Mouse (Mus musculus) MEL (cell line): ENCODE measurements around the gene Mylk4. TPM values are rescaled to one million over a fixed set of nuclear protein-coding genes. Genes with fewer than 3 reads are reported as not detected.

ENCODE experiments used
- DNase-seq: peaks from one replicate; pipeline ENCODE4 v3.0.0; 2011; ENCODE audit warnings: low read depth, low spot score
- H3K27ac ChIP-seq: 2 replicates; pipeline ENCODE4 v1.5.1; 2012; ENCODE audit warnings: low read depth, mild to moderate bottlenecking, control low read depth, low read length, moderate library complexity; ENCODE audit not compliant: control insufficient read depth
- H3K27me3 ChIP-seq, 2 experiments: fragments of 150-350 bp in 1 of 2; sonication (generic) in 1 of 2; 2 replicates each; pipeline ENCODE4 v1.6.1; 2012; ENCODE audit warnings: low read length in 2 of 2, mild to moderate bottlenecking in 2 of 2, improper control_type of control experiment in 1 of 2, moderate library complexity in 1 of 2; ENCODE audit not compliant: insufficient read depth in 2 of 2, control insufficient read depth in 1 of 2
- H3K36me3 ChIP-seq, 2 experiments: 2 replicates each; pipeline ENCODE4 v1.6.1; 2012 to 2014; ENCODE audit warnings: low read length in 2 of 2, improper control_type of control experiment in 1 of 2, inconsistent platforms in 1 of 2, mild to moderate bottlenecking in 1 of 2; ENCODE audit not compliant: insufficient read depth in 2 of 2, control insufficient read depth in 1 of 2
- H3K4me1 ChIP-seq, 2 experiments: fragments of 150-350 bp in 1 of 2; sonication (generic) in 1 of 2; 2 replicates each; pipeline ENCODE4 v1.6.1; 2012; ENCODE audit warnings: low read length in 2 of 2, improper control_type of control experiment in 1 of 2, mild to moderate bottlenecking in 1 of 2; ENCODE audit not compliant: insufficient read depth in 2 of 2, control insufficient read depth in 1 of 2
- H3K4me3 ChIP-seq, 2 experiments: fragments of 150-350 bp in 1 of 2; sonication (generic) in 1 of 2; 2 replicates each; pipeline ENCODE4 v1.5.1; 2012; ENCODE audit warnings: low read depth in 2 of 2, low read length in 2 of 2, mild to moderate bottlenecking in 2 of 2, moderate library complexity in 2 of 2, control low read depth in 1 of 2, improper control_type of control experiment in 1 of 2; ENCODE audit not compliant: control insufficient read depth in 1 of 2, insufficient read depth in 1 of 2
- H3K79me2 ChIP-seq: 2 replicates; pipeline ENCODE4 v1.6.1; 2012; ENCODE audit warnings: mild to moderate bottlenecking, low read length, moderate library complexity; ENCODE audit not compliant: control insufficient read depth, poor library complexity, insufficient read depth
- H3K9ac ChIP-seq: 2 replicates; pipeline ENCODE4 v1.6.1; 2012; ENCODE audit warnings: low read depth, mild to moderate bottlenecking, control low read depth, low read length, moderate library complexity; ENCODE audit not compliant: control insufficient read depth, poor library complexity, severe bottlenecking
- H3K9me3 ChIP-seq: fragments of 150-350 bp; sonication (generic); replicated peaks from 2 replicates; pipeline ENCODE4 v1.6.1; 2012; ENCODE audit warnings: mild to moderate bottlenecking, low read length, improper control_type of control experiment, moderate library complexity; ENCODE audit not compliant: insufficient read depth
- CHD2 ChIP-seq: IDR thresholded peaks from 2 replicates; pipeline ENCODE4 v1.6.1; 2011; ENCODE audit warnings: low read length, improper control_type of control experiment
- CTCF ChIP-seq, 3 experiments: IDR thresholded peaks in 2 of 3; conservative IDR thresholded peaks in 1 of 3; 2 replicates each; pipeline ENCODE4 v1.5.1; 2011 to 2012; ENCODE audit warnings: low read length in 3 of 3, low read depth in 2 of 3, mild to moderate bottlenecking in 2 of 3, improper control_type of control experiment in 1 of 3, inconsistent platforms in 1 of 3, mixed read lengths in 1 of 3, moderate library complexity in 1 of 3; ENCODE audit not compliant: control insufficient read depth in 1 of 3, insufficient read depth in 1 of 3, poor library complexity in 1 of 3, severe bottlenecking in 1 of 3
- E2F4 ChIP-seq: IDR thresholded peaks from 2 replicates; pipeline ENCODE4 v1.6.1; 2011; ENCODE audit warnings: low read depth, low read length, improper control_type of control experiment, borderline replicate concordance
- ELF1 ChIP-seq: IDR thresholded peaks from 2 replicates; pipeline ENCODE4 v1.6.1; 2014; ENCODE audit warnings: low read depth, mild to moderate bottlenecking, inconsistent platforms, low read length, improper control_type of control experiment, moderate library complexity
- EP300 ChIP-seq, 2 experiments: IDR thresholded peaks; 2 replicates each; pipeline ENCODE4 v1.6.1; 2011; ENCODE audit warnings: improper control_type of control experiment in 2 of 2, low read length in 2 of 2, low read depth in 1 of 2, mild to moderate bottlenecking in 1 of 2
- ETS1 ChIP-seq: IDR thresholded peaks from 2 replicates; pipeline ENCODE4 v1.6.1; 2012; ENCODE audit warnings: low read depth, mild to moderate bottlenecking, inconsistent platforms, low read length, improper control_type of control experiment, moderate library complexity
- GABPA ChIP-seq: IDR thresholded peaks from 2 replicates; pipeline ENCODE4 v1.6.1; 2012; ENCODE audit warnings: low read depth, mild to moderate bottlenecking, inconsistent platforms, low read length, improper control_type of control experiment, moderate library complexity
- HCFC1 ChIP-seq: IDR thresholded peaks from 2 replicates; pipeline ENCODE4 v1.6.1; 2012; ENCODE audit warnings: low read depth, mild to moderate bottlenecking, inconsistent platforms, low read length, improper control_type of control experiment, moderate library complexity
- JUND ChIP-seq: IDR thresholded peaks from 2 replicates; pipeline ENCODE4 v1.6.1; 2011; ENCODE audit warnings: low read depth, mild to moderate bottlenecking, improper control_type of control experiment, low read length
- MAFK ChIP-seq: IDR thresholded peaks from 2 replicates; pipeline ENCODE4 v1.6.1; 2011; ENCODE audit warnings: low read depth, mild to moderate bottlenecking, low read length, improper control_type of control experiment, borderline replicate concordance
- MAX ChIP-seq: IDR thresholded peaks from 2 replicates; pipeline ENCODE4 v1.6.1; 2011; ENCODE audit warnings: low read length, improper control_type of control experiment
- MAZ ChIP-seq: IDR thresholded peaks from 2 replicates; pipeline ENCODE4 v1.6.1; 2012; ENCODE audit warnings: low read depth, mild to moderate bottlenecking, inconsistent platforms, low read length, improper control_type of control experiment
- MYC ChIP-seq: IDR thresholded peaks from 2 replicates; pipeline ENCODE4 v1.6.1; 2011; ENCODE audit warnings: low read depth, mild to moderate bottlenecking, low read length, improper control_type of control experiment, moderate library complexity
- POLR2A ChIP-seq, 2 experiments: IDR thresholded peaks; 2 replicates each; pipeline ENCODE4 v1.6.1; 2011 to 2012; ENCODE audit warnings: low read length in 2 of 2, mild to moderate bottlenecking in 2 of 2, control low read depth in 1 of 2, improper control_type of control experiment in 1 of 2, low read depth in 1 of 2, moderate library complexity in 1 of 2; ENCODE audit not compliant: control insufficient read depth in 1 of 2, insufficient read depth in 1 of 2, poor library complexity in 1 of 2
- POLR2AphosphoS2 ChIP-seq: IDR thresholded peaks from 2 replicates; pipeline ENCODE4 v1.6.1; 2011; ENCODE audit warnings: low read length, improper control_type of control experiment
- POLR2AphosphoS5 ChIP-seq: IDR thresholded peaks from 2 replicates; pipeline ENCODE4 v1.6.1; 2012; ENCODE audit warnings: low read depth, borderline replicate concordance, mild to moderate bottlenecking, inconsistent platforms, low read length, moderate library complexity, mixed read lengths
- RCOR1 ChIP-seq: IDR thresholded peaks from 2 replicates; pipeline ENCODE4 v1.6.1; 2012; ENCODE audit warnings: low read depth, mild to moderate bottlenecking, inconsistent platforms, low read length, improper control_type of control experiment
- SIN3A ChIP-seq: IDR thresholded peaks from 2 replicates; pipeline ENCODE4 v1.6.1; 2012; ENCODE audit warnings: low read length, improper control_type of control experiment, inconsistent platforms
- TBP ChIP-seq: IDR thresholded peaks from 2 replicates; pipeline ENCODE4 v1.8.0; 2011; ENCODE audit warnings: low read depth, low read length, improper control_type of control experiment
- ZC3H11A ChIP-seq: IDR thresholded peaks from 2 replicates; pipeline ENCODE4 v1.6.1; 2012; ENCODE audit warnings: low read depth, mild to moderate bottlenecking, inconsistent platforms, low read length, improper control_type of control experiment
- ZKSCAN1 ChIP-seq: IDR thresholded peaks from 2 replicates; pipeline ENCODE4 v1.6.1; 2012; ENCODE audit warnings: low read depth, mild to moderate bottlenecking, inconsistent platforms, low read length, improper control_type of control experiment, moderate library complexity
- ZNF384 ChIP-seq: IDR thresholded peaks from 2 replicates; pipeline ENCODE4 v1.6.1; 2012; ENCODE audit warnings: low read depth, mild to moderate bottlenecking, inconsistent platforms, low read length, improper control_type of control experiment
- polyA plus RNA-seq, 2 experiments: library from polyadenylated mRNA; stranded (reverse) in 1 of 2; unstranded in 1 of 2; fragments of >175 nt in 1 of 2; fragments of >200 nt in 1 of 2; gene quantifications; 2 replicates each; pipeline versions ENCODE4 v1.2.1 to v1.2.4; 2012; ENCODE audit warnings: low replicate concordance in 2 of 2, low read depth in 1 of 2; ENCODE audit not compliant: insufficient read length in 2 of 2, insufficient read depth in 1 of 2, missing spikeins in 1 of 2
- total RNA-seq: library from RNA; depleted of rRNA; stranded (reverse); fragments of 300-350 nt; gene quantifications from 2 replicates; pipeline ENCODE4 v1.2.3, GENCODE M21; 2012

Gene Mylk4
- total and polyA plus RNA-seq, 3 experiments = not detected

DNA sequence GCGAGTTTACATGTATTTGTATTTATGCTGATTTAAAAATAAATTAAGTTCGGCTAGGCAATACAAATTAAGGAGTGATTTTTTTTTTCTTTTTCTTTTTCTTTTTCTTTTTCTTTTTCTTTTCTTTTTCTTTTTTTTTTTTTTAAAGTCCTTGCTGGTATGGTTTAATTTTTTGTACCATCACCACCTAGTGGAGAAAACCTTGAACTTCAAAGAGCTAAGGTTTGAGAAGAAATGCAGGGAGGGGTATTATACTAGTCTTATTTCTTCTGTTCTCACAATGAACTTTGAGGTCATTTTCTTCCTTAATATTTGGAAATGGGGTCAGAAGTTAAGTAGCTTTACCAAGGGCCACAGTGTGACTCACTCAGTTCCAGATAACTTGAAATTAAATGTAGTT lies 15.4 kb upstream of the Mylk4 start (continued):
- TF ChIP-seq EP300 (IDR thresholded peaks at IDR 0.05; ENCODE audit: low read depth in 1 of 2, low read length in 2 of 2) (no peak), MYC (peak; percentile 23; the same call in 1 of the 2 replicates), SIN3A (0 out of 2 replicates have a peak, but pooled peaks have one; percentile 21), HCFC1 (no peak), ZKSCAN1 (no peak), ETS1 (no peak), GABPA (no peak), CHD2 (no peak)

DNA sequence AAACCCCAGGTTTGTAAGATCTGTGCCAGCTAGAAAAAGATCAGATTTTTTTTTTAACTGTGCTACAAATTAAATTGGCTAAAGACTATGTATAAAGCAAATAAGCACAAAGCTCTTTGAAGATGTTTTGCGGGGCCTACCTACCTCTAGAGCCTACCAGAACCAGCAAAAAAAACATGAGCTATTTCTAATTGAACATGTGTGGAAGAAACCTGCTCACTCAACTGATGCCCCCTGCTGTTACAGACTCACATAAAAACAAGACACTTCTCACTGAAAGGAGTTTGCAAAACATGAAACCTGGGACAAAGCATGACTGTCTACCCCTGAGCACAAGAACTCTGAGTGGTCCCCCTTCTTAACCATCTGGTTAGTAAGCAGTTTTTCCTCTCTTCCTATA lies 13.3 kb upstream of the Mylk4 start:
- Histone ChIP-seq H3K27ac (no peak overlapping the region), H3K36me3 (no peaks in the 10 kb centered on the region), H3K4me1 (0 out of 4 replicates have a peak, but pooled peaks cover 0 to 2% of the 10 kb centered on the region in 2 experiments), H3K27me3 (peaks cover 4 to 5% of the 10 kb centered on the region in 2 experiments; a peak in 3 of 4 replicates), H3K4me3 (no peak overlapping the region), H3K9me3 (no peaks in the 10 kb centered on the region), H3K9ac (no peak overlapping the region), H3K79me2 (peaks cover 2% of the 10 kb centered on the region)
- DNase-seq = peak; percentile 8
- TF ChIP-seq TBP = no peak
- TF ChIP-seq CHD2 = no peak
- TF ChIP-seq POLR2AphosphoS2 = no peak
- no peak for TF ChIP-seq MAX
- no peak for TF ChIP-seq SIN3A
- TF ChIP-seq CTCF (IDR thresholded peaks at IDR 0.05 in 2 of 3, conservative IDR thresholded peaks at IDR 0.05 in 1 of 3; ENCODE audit: control insufficient read depth in 1 of 3, insufficient read depth in 1 of 3, low read depth in 2 of 3, low read length in 3 of 3, poor library complexity in 1 of 3, severe bottlenecking in 1 of 3) = peak in 1 of 3 experiments; percentile 5; a peak in 1 of 6 replicates
- no peak for TF ChIP-seq MAFK

DNA sequence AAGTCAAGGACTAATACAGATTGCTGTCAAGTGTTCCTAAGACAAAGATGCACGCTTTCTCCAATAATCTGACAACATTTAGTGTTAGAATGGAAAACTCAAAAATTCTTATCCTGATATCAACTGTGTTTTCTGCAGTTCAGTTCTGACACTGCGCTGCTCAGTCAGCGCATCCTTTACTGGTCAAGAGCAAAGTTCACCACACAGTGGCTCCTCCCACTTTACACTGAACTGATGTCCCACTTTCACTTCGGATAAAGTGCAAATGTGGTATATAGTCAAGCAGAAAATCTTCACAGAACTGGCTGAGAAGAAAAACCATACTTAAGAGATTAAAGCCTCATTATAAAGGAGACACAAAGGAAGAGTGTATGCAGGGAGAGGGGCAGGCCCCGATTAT lies 11.4 kb upstream of the Mylk4 start:
- no peaks in the 10 kb centered on the region for H3K36me3 ChIP-seq
- DNase-seq = no peak
- H3K9me3 ChIP-seq = no peaks in the 10 kb centered on the region
- 0 out of 4 replicates have a peak, but pooled peaks cover 0 to 1% of the 10 kb centered on the region in 2 experiments for H3K4me1 ChIP-seq
- no peak overlapping the region for H3K27ac ChIP-seq
- H3K79me2 ChIP-seq = no peaks in the 10 kb centered on the region
- no peak overlapping the region for H3K9ac ChIP-seq
- no peak overlapping the region for H3K4me3 ChIP-seq
- TF ChIP-seq SIN3A (no peak), POLR2AphosphoS5 (no peak), JUND (no peak), E2F4 (no peak), ZNF384 (no peak), ELF1 (no peak), ZC3H11A (no peak), CTCF (IDR thresholded peaks at IDR 0.05 in 2 of 3, conservative IDR thresholded peaks at IDR 0.05 in 1 of 3; ENCODE audit: control insufficient read depth in 1 of 3, insufficient read depth in 1 of 3, low read depth in 2 of 3, low read length in 3 of 3, poor library complexity in 1 of 3, severe bottlenecking in 1 of 3) (no peak), MAZ (no peak), POLR2A (IDR thresholded peaks at IDR 0.05; ENCODE audit: control insufficient read depth in 1 of 2, insufficient read depth in 1 of 2, low read depth in 1 of 2, low read length in 2 of 2, poor library complexity in 1 of 2) (no peak), HCFC1 (no peak), EP300 (IDR thresholded peaks at IDR 0.05; ENCODE audit: low read depth in 1 of 2, low read length in 2 of 2) (no peak), RCOR1 (no peak)
- peaks cover 4 to 5% of the 10 kb centered on the region in 2 experiments; a peak in 3 of 4 replicates for H3K27me3 ChIP-seq
